Mouse (Mus musculus) liver, embryonic 12.5 days (tissue): Measurements from ENCODE around the gene Gm9913. TPM values are rescaled to one million over a fixed set of nuclear protein-coding genes. Genes with fewer than 3 reads are reported as not detected.
A peak's percentile ranks its signal among the peaks of the same experiment; 100 is the strongest.

ENCODE experiments used
- ATAC-seq: fragments of 200-750 bp; cut with Nextera tagmentation; 2 replicates; pipeline ENCODE4 v1.8.0; 2017; ENCODE audit warnings: moderate number of reproducible peaks, mild to moderate bottlenecking, moderate library complexity
- H3K27ac ChIP-seq: fragments of 300-500 bp; sonication (generic); 2 replicates; pipeline ENCODE4 v1.5.1; 2016; ENCODE audit warnings: mild to moderate bottlenecking
- H3K27me3 ChIP-seq: fragments of 300-500 bp; sonication (generic); replicated peaks from 2 replicates; pipeline ENCODE4 v1.6.1; 2016; ENCODE audit warnings: mild to moderate bottlenecking, moderate library complexity
- H3K36me3 ChIP-seq: fragments of 300-500 bp; sonication (generic); 2 replicates; pipeline ENCODE4 v1.6.1; 2016; ENCODE audit warnings: mild to moderate bottlenecking, moderate library complexity
- H3K4me1 ChIP-seq: fragments of 300-500 bp; sonication (generic); 2 replicates; pipeline ENCODE4 v1.6.1; 2016
- H3K4me2 ChIP-seq: fragments of 300-500 bp; sonication (generic); 2 replicates; pipeline ENCODE4 v1.6.1; 2016; ENCODE audit warnings: mild to moderate bottlenecking, moderate library complexity
- H3K4me3 ChIP-seq: fragments of 300-500 bp; sonication (generic); 2 replicates; pipeline ENCODE4 v1.5.1; 2016; ENCODE audit warnings: mild to moderate bottlenecking, moderate library complexity
- H3K9ac ChIP-seq: fragments of 300-500 bp; sonication (generic); 2 replicates; pipeline ENCODE4 v1.6.1; 2016; ENCODE audit warnings: mild to moderate bottlenecking, moderate library complexity
- H3K9me3 ChIP-seq: fragments of 300-500 bp; sonication (generic); replicated peaks from 2 replicates; pipeline ENCODE4 v1.6.1; 2016; ENCODE audit warnings: mild to moderate bottlenecking, moderate library complexity
- WGBS: fragments of 180-500 bp; shearing (Covaris S2); methylation state at CpG from one replicate; pipeline ENCODE4 v1.1.7; 2016; ENCODE audit not compliant: insufficient replicate concordance; 5-methylcytosine and 5-hydroxymethylcytosine counted together
- polyA plus RNA-seq: library from polyadenylated mRNA; unstranded; fragments of >200 nt; fragmentation: Nextera tagmentation; extraction: Ambion mirVana; gene quantifications from 2 replicates; pipeline ENCODE4 v1.2.1, GENCODE M21; 2016

Gene Gm9913
- polyA plus RNA-seq, 1 experiment from 2014 or later = 0.05 TPM

- H3K27me3 ChIP-seq = peaks cover 60% of the 10 kb centered on the region
- ATAC-seq = peak; percentile 42; the same call in 1 of the 2 replicates
- no peaks in the 10 kb centered on the region for H3K36me3 ChIP-seq
- no peak overlapping the region for H3K27ac ChIP-seq
- 1% methylated on average over 48 of the region's 48 CpGs for WGBS
- H3K4me1 ChIP-seq = no peaks in the 10 kb centered on the region
- H3K4me2 ChIP-seq = peak overlapping the region; percentile 62
- H3K4me3 ChIP-seq = peak overlapping the region; percentile 52
- H3K9me3 ChIP-seq = no peaks in the 10 kb centered on the region
- H3K9ac ChIP-seq = peak overlapping the region; percentile 31; the same call in 1 of the 2 replicates
Measured at GRCm38 (mm10) chr2:125505746-125506315, 942 bp downstream of the Gm9913 start.

- peaks cover 64% of the 10 kb centered on the region for H3K27me3 ChIP-seq
Measured at GRCm38 (mm10) chr2:125506316-125507054, 1.6 kb downstream of the Gm9913 start.

DNA sequence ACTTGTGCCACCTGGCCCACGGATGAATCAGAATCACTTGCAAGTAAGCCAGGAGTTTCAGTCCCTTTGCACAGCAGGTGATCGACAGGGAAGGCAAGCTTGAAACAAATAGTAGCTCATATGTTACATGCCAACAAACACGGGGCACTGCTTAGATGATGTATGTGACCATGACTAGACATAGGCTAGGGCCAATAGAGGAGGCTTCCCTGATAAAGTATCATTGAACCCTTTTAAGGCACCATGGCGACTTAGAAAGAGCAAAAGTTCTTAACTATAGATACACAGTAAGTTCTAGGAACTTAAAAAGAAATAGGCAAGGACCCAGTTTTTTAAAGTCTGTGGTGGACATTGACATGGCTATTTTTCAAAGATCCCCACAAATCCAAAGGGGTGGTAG, 3.0 kb downstream of the Gm9913 start, which contains the start of gene Fbn1:
Gene Fbn1 (minus strand): TSS at position 101 of the 400 bp plus-strand sequence.
- Histone ChIP-seq H3K27me3 (peaks cover 61% of the 10 kb centered on the region), H3K9ac (no peak within 1 kb of the TSS), H3K9me3 (no peaks in the 10 kb centered on the region), H3K27ac (no peak within 1 kb of the TSS), H3K36me3 (no peaks in the 10 kb centered on the region), H3K4me1 (no peaks in the 10 kb centered on the region), H3K4me3 (peak within 1 kb of the TSS; percentile 52), H3K4me2 (peak within 1 kb of the TSS; percentile 62)
- 65% methylated on average over 4 of the region's 4 CpGs for WGBS
- no peak for ATAC-seq

More at GRCm38 (mm10) chr2:125506316-125507054, 1.6 kb downstream of the Gm9913 start:
- Histone ChIP-seq H3K4me1 (no peaks in the 10 kb centered on the region), H3K9me3 (no peaks in the 10 kb centered on the region), H3K27ac (no peak overlapping the region), H3K4me2 (peak overlapping the region; percentile 62), H3K4me3 (peak overlapping the region; percentile 52), H3K36me3 (no peaks in the 10 kb centered on the region), H3K9ac (no peak overlapping the region)
- peak; percentile 46; the same call in 1 of the 2 replicates for ATAC-seq
- 4% methylated on average over 34 of the region's 37 CpGs for WGBS

GRCm38 (mm10) chr2:125508381-125508780, 3.5 kb downstream of the Gm9913 start:
- ATAC-seq = no peak
- no peak overlapping the region for H3K9ac ChIP-seq
- H3K27ac ChIP-seq = no peak overlapping the region
- 82% methylated on average over 5 of the region's 5 CpGs for WGBS
- H3K4me2 ChIP-seq = no peak overlapping the region
- no peaks in the 10 kb centered on the region for H3K4me1 ChIP-seq
- peaks cover 57% of the 10 kb centered on the region for H3K27me3 ChIP-seq
- H3K4me3 ChIP-seq = no peak overlapping the region
- H3K36me3 ChIP-seq = no peaks in the 10 kb centered on the region
- H3K9me3 ChIP-seq = no peaks in the 10 kb centered on the region

- WGBS = 48% methylated on average over 2 of the region's 2 CpGs
- H3K27me3 ChIP-seq = peaks cover 38% of the 10 kb centered on the region
- H3K36me3 ChIP-seq = no peaks in the 10 kb centered on the region
- H3K4me2 ChIP-seq = no peak overlapping the region
- H3K27ac ChIP-seq = no peak overlapping the region
- H3K9ac ChIP-seq = no peak overlapping the region
- H3K9me3 ChIP-seq = no peaks in the 10 kb centered on the region
- H3K4me1 ChIP-seq = peaks cover 5% of the 10 kb centered on the region
- ATAC-seq = no peak
- H3K4me3 ChIP-seq = no peak overlapping the region
Measured at GRCm38 (mm10) chr2:125510752-125511151, 5.9 kb downstream of the Gm9913 start.

GRCm38 (mm10) chr2:125511898-125512297, 7.0 kb downstream of the Gm9913 start:
- Histone ChIP-seq H3K9ac (no peak overlapping the region), H3K27me3 (peaks cover 26% of the 10 kb centered on the region), H3K4me1 (peaks cover 16% of the 10 kb centered on the region), H3K4me3 (no peak overlapping the region), H3K4me2 (no peak overlapping the region), H3K9me3 (no peaks in the 10 kb centered on the region), H3K27ac (no peak overlapping the region), H3K36me3 (no peaks in the 10 kb centered on the region)
- ATAC-seq = no peak
- WGBS = 50% methylated on average over 4 of the region's 4 CpGs

DNA sequence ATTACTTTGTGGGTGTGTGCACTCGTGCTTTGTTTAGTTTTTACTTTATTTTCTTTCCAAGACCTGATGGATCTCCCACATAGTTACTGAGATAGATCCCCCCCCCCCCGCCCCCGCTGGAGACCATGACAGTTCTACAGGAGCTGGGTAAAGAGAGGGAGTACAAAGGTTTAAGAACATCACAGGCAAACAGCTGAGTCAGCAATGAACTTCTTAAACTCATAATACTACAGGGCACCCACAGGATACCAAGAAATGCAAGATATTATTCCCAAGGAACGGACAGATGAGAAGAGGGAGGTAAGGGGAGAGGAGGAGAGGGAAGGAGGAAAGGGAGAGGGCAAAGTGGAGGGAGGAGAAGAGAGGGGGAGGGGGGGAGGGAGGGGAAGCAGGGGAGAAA, 7.7 kb downstream of the Gm9913 start:
- WGBS = 63% methylated on average over 4 of the region's 4 CpGs
- Histone ChIP-seq H3K4me3 (no peak overlapping the region), H3K27ac (no peak overlapping the region), H3K36me3 (no peaks in the 10 kb centered on the region), H3K4me2 (no peak overlapping the region), H3K27me3 (peaks cover 20% of the 10 kb centered on the region), H3K4me1 (peaks cover 16% of the 10 kb centered on the region), H3K9me3 (no peaks in the 10 kb centered on the region), H3K9ac (no peak overlapping the region)
- no peak for ATAC-seq

- no peak overlapping the region for H3K9ac ChIP-seq
Measured at GRCm38 (mm10) chr2:125514391-125514790, 9.5 kb downstream of the Gm9913 start.

DNA sequence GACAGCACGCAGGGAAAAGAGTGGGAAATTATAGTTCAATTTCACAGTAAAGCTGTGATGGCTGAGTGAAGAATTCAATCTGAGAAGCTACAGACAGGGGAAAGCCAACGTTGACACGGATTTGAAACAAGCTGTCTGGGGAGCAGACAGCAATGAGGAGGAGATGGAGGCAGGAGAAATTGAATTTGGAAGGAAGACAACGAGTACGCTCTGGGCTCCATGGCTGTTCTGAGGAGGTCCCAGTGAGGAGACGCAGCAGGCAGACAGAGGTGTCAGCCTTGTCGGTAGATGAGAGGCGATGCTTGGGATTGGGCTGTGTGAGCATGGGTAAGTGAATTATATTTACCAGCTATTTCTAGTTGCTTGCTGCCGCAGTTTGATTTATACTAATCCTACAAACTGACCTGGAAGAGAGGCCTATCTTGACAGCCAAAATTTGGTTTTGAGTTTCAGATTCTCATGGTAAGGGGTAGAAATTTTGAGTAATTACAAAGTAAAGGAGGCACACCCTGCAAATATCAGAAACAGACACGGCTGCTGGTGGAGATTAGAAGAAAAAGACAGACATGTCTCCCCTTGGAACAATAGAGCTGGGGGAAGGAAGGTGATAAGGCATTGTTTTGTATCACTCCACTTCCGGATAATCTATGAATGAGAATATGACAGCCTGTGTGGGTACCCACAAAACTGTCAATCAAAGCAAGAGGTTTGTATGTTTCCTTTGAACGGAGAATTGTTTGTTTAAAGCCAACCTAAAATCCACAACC, 10.6 kb downstream of the Gm9913 start:
- Histone ChIP-seq H3K4me3 (no peak overlapping the region), H3K36me3 (no peaks in the 10 kb centered on the region), H3K27ac (no peak overlapping the region), H3K9me3 (0 out of 2 replicates have a peak, but pooled peaks cover 3% of the 10 kb centered on the region), H3K4me2 (no peak overlapping the region), H3K4me1 (peaks cover 16% of the 10 kb centered on the region), H3K27me3 (peaks cover 6% of the 10 kb centered on the region; the same call in 1 of the 2 replicates), H3K9ac (no peak overlapping the region)
- 29% methylated on average over 12 of the region's 12 CpGs for WGBS
- ATAC-seq = peak; percentile 72

More at GRCm38 (mm10) chr2:125514391-125514790, 9.5 kb downstream of the Gm9913 start:
- 61% methylated on average over 3 of the region's 3 CpGs for WGBS
- H3K4me3 ChIP-seq = no peak overlapping the region
- H3K9me3 ChIP-seq = 0 out of 2 replicates have a peak, but pooled peaks cover 3% of the 10 kb centered on the region
- H3K27ac ChIP-seq = no peak overlapping the region
- H3K27me3 ChIP-seq = peaks cover 6% of the 10 kb centered on the region; the same call in 1 of the 2 replicates
- no peaks in the 10 kb centered on the region for H3K36me3 ChIP-seq
- no peak overlapping the region for H3K4me2 ChIP-seq
- no peak for ATAC-seq
- peaks cover 16% of the 10 kb centered on the region for H3K4me1 ChIP-seq

GRCm38 (mm10) chr2:125516594-125516993, 11.7 kb downstream of the Gm9913 start:
- Histone ChIP-seq H3K4me3 (no peak overlapping the region), H3K4me2 (peak overlapping the region; percentile 20; the same call in 1 of the 2 replicates), H3K36me3 (no peaks in the 10 kb centered on the region), H3K27ac (no peak overlapping the region), H3K9ac (no peak overlapping the region), H3K4me1 (peaks cover 16% of the 10 kb centered on the region), H3K9me3 (0 out of 2 replicates have a peak, but pooled peaks cover 3% of the 10 kb centered on the region), H3K27me3 (no peaks in the 10 kb centered on the region; the same call in 1 of the 2 replicates)
- WGBS = 2% methylated on average over 4 of the region's 4 CpGs
- peak; percentile 81 for ATAC-seq

GRCm38 (mm10) chr2:125525484-125525883, 20.6 kb downstream of the Gm9913 start:
- no peaks in the 10 kb centered on the region for H3K9me3 ChIP-seq
- H3K36me3 ChIP-seq = no peaks in the 10 kb centered on the region
- 64% methylated on average over 2 of the region's 2 CpGs for WGBS
- H3K4me3 ChIP-seq = no peak overlapping the region
- no peak overlapping the region for H3K4me2 ChIP-seq
- no peaks in the 10 kb centered on the region for H3K4me1 ChIP-seq
- H3K9ac ChIP-seq = no peak overlapping the region
- ATAC-seq = no peak
- H3K27ac ChIP-seq = no peak overlapping the region
- H3K27me3 ChIP-seq = no peaks in the 10 kb centered on the region
